Mouse (Mus musculus): ENCODE results near the gene Rfng. TPM values are rescaled to one million over a fixed set of nuclear protein-coding genes. Genes with fewer than 3 reads are reported as not detected.
A peak's percentile ranks its signal among the peaks of the same experiment; 100 is the strongest.

The Rfng gene
- total and polyA plus RNA-seq, 3 experiments: 3.8 to 17.6 (median 10.0) TPM

DNA sequence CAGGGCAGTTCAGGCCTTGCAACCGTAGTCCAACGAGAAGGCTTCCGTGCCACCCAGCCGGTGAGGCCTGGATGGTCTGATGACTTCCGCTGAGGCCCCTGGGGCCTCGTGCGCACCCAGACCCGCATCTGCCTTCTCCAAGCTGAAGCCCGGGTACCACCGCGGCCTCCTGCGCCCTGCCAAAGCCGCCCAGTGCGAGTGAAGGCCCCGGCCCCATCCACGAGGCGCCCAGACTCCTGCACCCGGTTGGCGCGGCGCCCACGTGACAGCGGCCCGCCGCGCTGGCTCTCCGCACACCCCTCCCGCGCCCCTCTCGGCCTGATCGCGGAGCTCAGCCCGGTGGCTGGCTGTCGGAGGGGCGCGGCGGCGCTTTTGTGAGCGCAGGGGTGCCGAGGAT lies 39.5 kb upstream of the Rfng start:
- DNase-seq (ENCODE audit: extremely low read depth): peak; percentile 52
- Histone ChIP-seq H3K9me3 (replicated peaks; ENCODE audit: low read length) (no peaks in the 10 kb centered on the region), H3K36me3 (replicated peaks in 1 of 2; ENCODE audit: control insufficient read depth in 1 of 2, insufficient read depth in 1 of 2, low read length in 1 of 2) (peaks cover 31 to 45% of the 10 kb centered on the region in 2 experiments), H3K27ac (ENCODE audit: insufficient read depth, low read depth) (peak overlapping the region; percentile 50), H3K4me1 (ENCODE audit: control insufficient read depth in 1 of 2, insufficient read depth in 2 of 2) (peaks cover 26 to 50% of the 10 kb centered on the region in 2 experiments), H3K79me2 (replicated peaks; ENCODE audit: control insufficient read depth, extremely low read depth, insufficient read depth, poor library complexity, severe bottlenecking) (peaks cover 33% of the 10 kb centered on the region), H3K9ac (ENCODE audit: insufficient read depth, low read depth) (peak overlapping the region; percentile 80), H3K27me3 (replicated peaks) (no peaks in the 10 kb centered on the region), H3K4me2 (ENCODE audit: insufficient read depth, low read depth, poor library complexity, severe bottlenecking) (peak overlapping the region; percentile 83), H3K4me3 (replicated peaks in 1 of 3; ENCODE audit: low read depth in 2 of 3, low read length in 2 of 3, poor library complexity in 1 of 3) (peak overlapping the region; percentile 75 to 97 (median 89))
- in situ Hi-C loops (cut with MboI; ENCODE audit: low pct_ligation_motif_present, low pct_unique_long_range_greater_than_20kb, low sequenced_read_pairs) (loop anchor here (5.0 kb wide), 1 partner anchor 64 kb away; no protein-coding TSS in a partner anchor), dilution Hi-C loops (cut with MboI; ENCODE audit: extremely low pct_ligation_motif_present, extremely low pct_unique_long_range_greater_than_20kb, low sequenced_read_pairs) (no loop called here)
- TF ChIP-seq JUND (conservative IDR thresholded peaks at IDR 0.05; ENCODE audit: low read depth, low read length) (no peak), SMC3 (IDR thresholded peaks at IDR 0.05; ENCODE audit: low read depth, low read length) (no peak), ETS1 (conservative IDR thresholded peaks at IDR 0.05; ENCODE audit: low read depth, low read length) (no peak), RCOR1 (conservative IDR thresholded peaks at IDR 0.05; ENCODE audit: low read depth, low read length) (0 out of 2 replicates have a peak, but pooled peaks have one; percentile 1), ZKSCAN1 (IDR thresholded peaks at IDR 0.05; ENCODE audit: borderline replicate concordance, low read depth, low read length) (no peak), IRF4 (IDR thresholded peaks at IDR 0.05; ENCODE audit: low read depth, low read length) (no peak), ZC3H11A (IDR thresholded peaks at IDR 0.05; ENCODE audit: low read depth, low read length) (no peak), POLR2AphosphoS2 (IDR thresholded peaks at IDR 0.05; ENCODE audit: low read depth, low read length) (no peak), ZMIZ1 (IDR thresholded peaks at IDR 0.05; ENCODE audit: low read depth, low read length) (no peak), TBP (conservative IDR thresholded peaks at IDR 0.05; ENCODE audit: low read depth, low read length) (no peak), KAT2A (IDR thresholded peaks at IDR 0.05; ENCODE audit: insufficient replicate concordance, low read length) (no peak), MEF2A (IDR thresholded peaks at IDR 0.05; ENCODE audit: borderline replicate concordance, low read depth, low read length) (no peak), CTCF (conservative IDR thresholded peaks at IDR 0.05 in 1 of 2, IDR thresholded peaks at IDR 0.05 in 1 of 2; ENCODE audit: low read depth in 2 of 2, low read length in 2 of 2) (no peak), CHD1 (IDR thresholded peaks at IDR 0.05; ENCODE audit: low read depth, low read length) (no peak), E2F4 (IDR thresholded peaks at IDR 0.05; ENCODE audit: insufficient replicate concordance, low read depth, low read length) (no peak), CHD2 (IDR thresholded peaks at IDR 0.05; ENCODE audit: low read length) (no peak), MXI1 (IDR thresholded peaks at IDR 0.05; ENCODE audit: low read depth, low read length) (peak; percentile 93), BHLHE40 (IDR thresholded peaks at IDR 0.05; ENCODE audit: low read depth, low read length) (peak; percentile 38), MYC (IDR thresholded peaks at IDR 0.05; ENCODE audit: low read depth, low read length) (peak; percentile 88), GABPA (IDR thresholded peaks at IDR 0.05; ENCODE audit: insufficient replicate concordance, low read depth, low read length) (no peak), JUN (IDR thresholded peaks at IDR 0.05; ENCODE audit: insufficient read depth, low read depth, low read length) (no peak), ELF1 (IDR thresholded peaks at IDR 0.05; ENCODE audit: low read depth, low read length) (no peak; the same call in none of the 2 replicates), TCF12 (IDR thresholded peaks at IDR 0.05; ENCODE audit: low read depth, low read length) (no peak), USF1 (IDR thresholded peaks at IDR 0.05; ENCODE audit: low read depth, low read length) (peak; percentile 73), USF2 (conservative IDR thresholded peaks at IDR 0.05; ENCODE audit: low read depth, low read length) (no peak; the same call in 1 of the 2 replicates), ZNF384 (IDR thresholded peaks at IDR 0.05; ENCODE audit: low read depth, low read length) (no peak), PAX5 (IDR thresholded peaks at IDR 0.05; ENCODE audit: low read length) (no peak), POLR2A (IDR thresholded peaks at IDR 0.05; ENCODE audit: low read depth, low read length) (no peak), NELFE (IDR thresholded peaks at IDR 0.05; ENCODE audit: low read depth, low read length) (no peak), NRF1 (IDR thresholded peaks at IDR 0.05; ENCODE audit: low read depth, low read length) (no peak), MAFK (IDR thresholded peaks at IDR 0.05; ENCODE audit: insufficient replicate concordance, low read length) (no peak), SIN3A (IDR thresholded peaks at IDR 0.05; ENCODE audit: low read length) (peak; percentile 18; the same call in 1 of the 2 replicates), HCFC1 (IDR thresholded peaks at IDR 0.05; ENCODE audit: low read depth, low read length) (no peak), MAX (IDR thresholded peaks at IDR 0.05; ENCODE audit: low read length) (peak; percentile 89), EP300 (IDR thresholded peaks at IDR 0.05; ENCODE audit: low read length) (no peak), UBTF (IDR thresholded peaks at IDR 0.05; ENCODE audit: low read depth, low read length) (no peak), MAZ (IDR thresholded peaks at IDR 0.05; ENCODE audit: low read depth, low read length) (0 out of 2 replicates have a peak, but pooled peaks have one; percentile 47), RAD21 (IDR thresholded peaks at IDR 0.05; ENCODE audit: low read depth, low read length) (no peak)

Measured in CH12.LX (cell line).